Mouse (Mus musculus) heart, postnatal 0 days (tissue): Measurements from ENCODE around the gene Acbd6.

Experiments
- CTCF ChIP-seq: IDR thresholded peaks from 2 replicates; pipeline ENCODE4 v1.5.1; 2016; ENCODE audit warnings: antibody characterized with exemption, control low read depth, low read depth
- EP300 ChIP-seq: IDR thresholded peaks from 2 replicates; pipeline ENCODE4 v1.6.1; 2016; ENCODE audit warnings: antibody characterized with exemption, low read depth

DNA sequence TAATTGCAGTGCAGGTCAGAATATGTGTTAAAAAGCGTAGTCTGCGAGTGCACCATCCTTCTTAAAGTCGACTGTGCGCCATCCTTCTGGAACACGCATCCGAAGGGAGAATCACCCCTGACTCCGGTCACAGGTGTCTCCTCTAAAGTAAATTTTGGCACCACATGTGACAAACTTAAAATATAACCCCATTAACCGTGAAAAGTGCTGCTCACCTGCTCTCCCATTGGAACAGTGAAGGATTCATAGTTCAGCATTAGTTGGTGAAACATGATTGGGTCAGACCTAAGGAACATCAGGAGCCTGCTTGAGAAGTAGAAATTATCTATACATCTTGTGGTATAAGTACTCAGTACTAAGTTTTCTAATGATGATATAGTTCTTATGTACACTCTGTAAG, 65.3 kb downstream of the Acbd6 start:
- TF ChIP-seq CTCF (no peak), EP300 (no peak)
